Mouse (Mus musculus) limb, embryonic 13.5 days (tissue): Measurements from ENCODE around the gene Phldb3. TPM values are rescaled to one million over a fixed set of nuclear protein-coding genes. Genes with fewer than 3 reads are reported as not detected.
"Not testable (repeated sequence)": the region's sequence is repeated elsewhere in the genome, so short reads cannot be mapped to it uniquely, and the experiment has no call there.

Experiments used
- ATAC-seq: fragments of 200-750 bp; cut with Nextera tagmentation; 2 replicates; pipeline ENCODE4 v1.8.0; 2017; ENCODE audit warnings: low read depth, moderate number of reproducible peaks, moderate TSS enrichment; ENCODE audit not compliant: low FRiP score
- H3K27ac ChIP-seq: fragments of 300-500 bp; sonication (generic); 2 replicates; pipeline ENCODE4 v1.5.1; 2015; ENCODE audit warnings: inconsistent platforms, mild to moderate bottlenecking, moderate library complexity
- H3K27me3 ChIP-seq: fragments of 300-500 bp; sonication (generic); 2 replicates; pipeline ENCODE4 v1.6.1; 2015; ENCODE audit warnings: mild to moderate bottlenecking, inconsistent platforms
- H3K36me3 ChIP-seq: fragments of 300-500 bp; sonication (generic); 2 replicates; pipeline ENCODE4 v1.6.1; 2015; ENCODE audit warnings: inconsistent platforms, mild to moderate bottlenecking, moderate library complexity
- H3K4me1 ChIP-seq: fragments of 300-500 bp; sonication (generic); 2 replicates; pipeline ENCODE4 v1.6.1; 2015; ENCODE audit warnings: inconsistent platforms
- H3K4me2 ChIP-seq: fragments of 300-500 bp; sonication (generic); replicated peaks from 2 replicates; pipeline ENCODE4 v1.6.1; 2015; ENCODE audit warnings: inconsistent platforms, mild to moderate bottlenecking, moderate library complexity
- H3K4me3 ChIP-seq: fragments of 300-500 bp; sonication (generic); 2 replicates; pipeline ENCODE4 v1.5.1; 2015; ENCODE audit warnings: moderate library complexity, mild to moderate bottlenecking, inconsistent platforms
- H3K9ac ChIP-seq: fragments of 300-500 bp; sonication (generic); 2 replicates; pipeline ENCODE4 v1.6.1; 2015; ENCODE audit warnings: mild to moderate bottlenecking, inconsistent platforms
- H3K9me3 ChIP-seq: fragments of 300-500 bp; sonication (generic); 2 replicates; pipeline ENCODE4 v1.6.1; 2016; ENCODE audit warnings: inconsistent platforms
- WGBS: fragments of 180-500 bp; shearing (Covaris S2); methylation state at CpG from one replicate; pipeline ENCODE4 v1.1.7; 2015; 5-methylcytosine and 5-hydroxymethylcytosine counted together
- polyA plus RNA-seq: library from polyadenylated mRNA; unstranded; fragments of >200 nt; fragmentation: Nextera tagmentation; extraction: Ambion mirVana; gene quantifications from 2 replicates; pipeline ENCODE4 v1.2.1, GENCODE M21; 2015

Gene Phldb3
- polyA plus RNA-seq, 1 experiment from 2014 or later: 0.24 TPM

GRCm38 (mm10) chr7:24618374-24618773, 7.8 kb downstream of the Phldb3 start:
- 90% methylated on average over 8 of the region's 8 CpGs for WGBS
- H3K4me1 ChIP-seq, H3K4me2 ChIP-seq, H3K27ac ChIP-seq, H3K36me3 ChIP-seq, H3K4me3 ChIP-seq, ATAC-seq, H3K9me3 ChIP-seq, H3K9ac ChIP-seq: not testable (repeated sequence)
- peaks cover 18% of the 10 kb centered on the region for H3K27me3 ChIP-seq

DNA sequence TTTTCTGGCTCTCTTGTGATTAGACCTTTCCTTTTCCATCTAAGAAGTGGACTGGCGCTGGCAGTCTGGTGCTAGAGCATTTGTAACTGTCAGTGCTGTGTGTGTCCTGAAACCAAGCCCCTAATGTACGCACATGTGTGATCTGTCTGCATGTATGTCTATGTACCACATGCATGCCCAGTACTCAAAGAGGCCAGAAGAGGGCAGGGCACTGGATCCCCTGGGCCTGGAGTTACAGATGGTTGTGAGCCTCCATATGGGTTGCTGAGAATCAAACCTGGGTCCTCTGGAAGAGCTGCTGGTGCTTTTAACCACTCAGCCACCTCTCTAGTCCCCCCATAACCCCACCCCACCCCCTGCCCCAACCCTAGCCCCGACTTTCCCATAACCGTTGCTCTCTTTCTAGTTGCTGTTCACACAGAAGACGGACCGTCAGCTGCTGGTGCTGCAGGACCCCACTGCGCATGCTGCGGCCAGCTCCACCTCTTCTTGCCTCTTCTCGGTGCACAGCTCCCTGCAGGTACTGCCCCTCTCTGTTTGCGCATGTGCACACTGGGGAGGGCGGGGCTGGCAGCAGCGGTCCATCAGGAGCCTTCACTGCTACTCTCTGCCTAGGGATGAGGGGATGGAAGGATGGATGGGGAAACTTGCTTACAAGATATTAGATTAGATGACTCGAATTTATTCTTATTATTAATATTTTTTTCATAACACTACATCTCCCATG, 9.3 kb downstream of the Phldb3 start:
- no peak overlapping the region for H3K4me2 ChIP-seq
- H3K9ac ChIP-seq: no peak overlapping the region
- H3K4me3 ChIP-seq: no peak overlapping the region
- peaks cover 5% of the 10 kb centered on the region; the same call in 1 of the 2 replicates for H3K9me3 ChIP-seq
- WGBS: 55% methylated on average over 13 of the region's 13 CpGs
- H3K4me1 ChIP-seq: no peaks in the 10 kb centered on the region
- H3K27me3 ChIP-seq: peaks cover 7% of the 10 kb centered on the region
- peaks cover 5% of the 10 kb centered on the region; the same call in 1 of the 2 replicates for H3K36me3 ChIP-seq
- ATAC-seq: no peak
- H3K27ac ChIP-seq: no peak overlapping the region

DNA sequence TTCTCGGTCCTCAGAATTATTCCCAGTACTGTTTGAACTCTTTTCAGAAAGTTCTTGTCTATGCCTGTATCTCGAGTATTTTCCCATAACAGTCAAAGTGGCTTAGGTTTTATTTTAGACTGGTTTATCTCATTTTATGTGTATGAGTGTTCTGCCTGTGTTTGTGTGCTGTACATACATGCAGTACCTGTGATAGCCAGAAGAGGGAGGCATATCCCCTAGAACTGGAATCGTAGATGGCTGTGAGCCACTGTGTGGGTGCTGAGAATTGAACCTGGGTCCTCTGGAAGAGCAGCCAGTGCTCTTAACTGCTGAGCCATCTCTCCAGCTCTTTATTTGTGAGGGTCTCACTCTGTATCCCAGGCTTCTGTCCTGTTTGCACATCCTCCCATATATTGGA, 10.6 kb downstream of the Phldb3 start:
- Histone ChIP-seq H3K4me1 (no peaks in the 10 kb centered on the region), H3K4me3 (no peak overlapping the region), H3K27me3 (0 out of 2 replicates have a peak, but pooled peaks cover 3% of the 10 kb centered on the region), H3K36me3 (peaks cover 5% of the 10 kb centered on the region; the same call in 1 of the 2 replicates), H3K9ac (no peak overlapping the region), H3K27ac (no peak overlapping the region), H3K9me3 (peaks cover 5% of the 10 kb centered on the region; the same call in 1 of the 2 replicates), H3K4me2 (no peak overlapping the region)
- no peak for ATAC-seq
- 82% methylated on average over 3 of the region's 3 CpGs for WGBS

DNA sequence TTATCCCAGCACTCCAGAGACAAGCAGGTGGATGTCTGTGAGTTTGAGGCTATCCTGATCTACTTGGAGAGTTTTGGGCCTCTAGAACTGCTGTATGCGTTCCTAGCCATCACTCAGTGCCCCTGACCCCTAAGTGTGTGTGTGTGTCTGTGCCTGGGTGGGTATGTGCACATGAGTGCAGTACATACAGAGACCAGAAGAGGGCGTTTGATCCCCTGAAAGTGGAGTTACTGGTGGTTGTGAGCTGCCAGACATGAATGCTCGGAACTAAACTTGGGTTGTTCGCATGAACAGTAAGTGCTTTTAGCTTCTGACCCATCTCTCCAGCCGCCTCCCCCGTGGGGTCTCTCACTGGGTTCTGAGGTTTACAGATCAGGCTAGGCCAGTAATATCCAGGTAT, 12.4 kb downstream of the Phldb3 start:
- 81% methylated on average over 6 of the region's 6 CpGs for WGBS
- Histone ChIP-seq H3K36me3 (peaks cover 5% of the 10 kb centered on the region; the same call in 1 of the 2 replicates), H3K9me3 (peaks cover 5% of the 10 kb centered on the region; the same call in 1 of the 2 replicates), H3K4me2 (no peak overlapping the region), H3K4me1 (no peaks in the 10 kb centered on the region), H3K27me3 (peaks cover 6% of the 10 kb centered on the region; the same call in 1 of the 2 replicates), H3K4me3 (no peak overlapping the region), H3K27ac (no peak overlapping the region), H3K9ac (no peak overlapping the region)
- ATAC-seq: no peak

- 0 out of 2 replicates have a peak overlapping the region, but pooled peaks have one; percentile 40 for H3K9ac ChIP-seq
- no peaks in the 10 kb centered on the region for H3K36me3 ChIP-seq
- peaks cover 3% of the 10 kb centered on the region; the same call in 1 of the 2 replicates for H3K27me3 ChIP-seq
- H3K27ac ChIP-seq: no peak overlapping the region
- ATAC-seq: peak; percentile 82
- peak overlapping the region; percentile 33 for H3K4me3 ChIP-seq
- WGBS: 8% methylated on average over 32 of the region's 33 CpGs
- H3K9me3 ChIP-seq: no peaks in the 10 kb centered on the region
- no peaks in the 10 kb centered on the region; the same call in 1 of the 2 replicates for H3K4me1 ChIP-seq
- peak overlapping the region; percentile 62 for H3K4me2 ChIP-seq
Measured at GRCm38 (mm10) chr7:24628685-24629610, 18.4 kb downstream of the Phldb3 start.

- Histone ChIP-seq H3K4me2 (peak overlapping the region; percentile 62; the same call in 1 of the 2 replicates), H3K36me3 (no peaks in the 10 kb centered on the region), H3K9ac (no peak overlapping the region), H3K27ac (no peak overlapping the region), H3K4me1 (no peaks in the 10 kb centered on the region; the same call in 1 of the 2 replicates), H3K9me3 (no peaks in the 10 kb centered on the region), H3K27me3 (peaks cover 7% of the 10 kb centered on the region; the same call in 1 of the 2 replicates), H3K4me3 (no peak overlapping the region)
- 72% methylated on average over 4 of the region's 4 CpGs for WGBS
- ATAC-seq: no peak
Measured at GRCm38 (mm10) chr7:24629672-24630071, 19.1 kb downstream of the Phldb3 start.

GRCm38 (mm10) chr7:24630116-24630880, 19.7 kb downstream of the Phldb3 start:
- WGBS: 79% methylated on average over 10 of the region's 10 CpGs
- no peak for ATAC-seq
- Histone ChIP-seq H3K4me1 (no peaks in the 10 kb centered on the region; the same call in 1 of the 2 replicates), H3K4me3 (no peak overlapping the region), H3K27ac (no peak overlapping the region), H3K9ac (no peak overlapping the region), H3K9me3 (no peaks in the 10 kb centered on the region), H3K27me3 (peaks cover 7% of the 10 kb centered on the region), H3K36me3 (no peaks in the 10 kb centered on the region), H3K4me2 (no peak overlapping the region)

DNA sequence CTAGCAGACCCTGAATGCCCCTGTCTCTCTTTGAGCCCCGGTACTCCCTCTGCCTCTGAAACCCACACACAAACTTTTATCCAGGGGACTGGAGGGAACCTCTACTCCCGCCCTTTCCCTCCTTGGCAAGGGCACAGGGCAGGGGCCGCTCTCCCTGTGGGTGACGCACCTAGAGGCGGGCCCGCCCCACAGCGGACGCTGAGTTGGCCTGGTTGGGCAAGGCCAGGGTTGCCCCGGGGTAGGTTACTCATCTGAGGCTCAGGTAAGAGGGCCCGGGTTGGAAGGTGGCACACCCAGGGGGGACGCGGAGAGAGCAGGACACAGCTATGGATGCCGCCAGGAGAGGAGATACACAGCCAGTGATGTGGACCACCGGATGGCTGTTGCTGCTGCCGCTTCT, 25.7 kb downstream of the Phldb3 start, which contains the start of gene Lypd3:
Gene Lypd3, plus strand, starts transcription at position 287 of the 400 bp plus-strand sequence.
- Histone ChIP-seq H3K9ac (no peak within 1 kb of the TSS), H3K9me3 (no peaks in the 10 kb centered on the region), H3K27me3 (peaks cover 64% of the 10 kb centered on the region), H3K4me2 (peak within 1 kb of the TSS; percentile 66), H3K4me1 (peaks cover 20% of the 10 kb centered on the region), H3K4me3 (peak within 1 kb of the TSS; percentile 40), H3K27ac (no peak within 1 kb of the TSS), H3K36me3 (no peaks in the 10 kb centered on the region)
- WGBS: 19% methylated on average over 15 of the region's 15 CpGs
- ATAC-seq: no peak

- H3K4me3 ChIP-seq: peak overlapping the region; percentile 40
- H3K36me3 ChIP-seq: no peaks in the 10 kb centered on the region
- H3K27me3 ChIP-seq: peaks cover 72% of the 10 kb centered on the region
- ATAC-seq: no peak
- peaks cover 20% of the 10 kb centered on the region for H3K4me1 ChIP-seq
- no peak overlapping the region for H3K27ac ChIP-seq
- 3% methylated on average over 18 of the region's 18 CpGs for WGBS
- H3K9ac ChIP-seq: no peak overlapping the region
- H3K4me2 ChIP-seq: peak overlapping the region; percentile 66
- H3K9me3 ChIP-seq: no peaks in the 10 kb centered on the region
Measured at GRCm38 (mm10) chr7:24637046-24637445, 26.5 kb downstream of the Phldb3 start.

GRCm38 (mm10) chr7:24638026-24638856, 27.7 kb downstream of the Phldb3 start:
- no peak overlapping the region for H3K9ac ChIP-seq
- H3K4me3 ChIP-seq: peak overlapping the region; percentile 40
- no peaks in the 10 kb centered on the region for H3K36me3 ChIP-seq
- peaks cover 84% of the 10 kb centered on the region for H3K27me3 ChIP-seq
- ATAC-seq: no peak
- no peaks in the 10 kb centered on the region for H3K9me3 ChIP-seq
- 4% methylated on average over 35 of the region's 35 CpGs for WGBS
- peaks cover 20% of the 10 kb centered on the region for H3K4me1 ChIP-seq
- H3K27ac ChIP-seq: no peak overlapping the region
- H3K4me2 ChIP-seq: peak overlapping the region; percentile 66

GRCm38 (mm10) chr7:24640450-24640849, 29.9 kb downstream of the Phldb3 start:
- no peak for ATAC-seq
- H3K4me2 ChIP-seq: no peak overlapping the region
- peaks cover 79% of the 10 kb centered on the region for H3K27me3 ChIP-seq
- WGBS: 67% methylated on average over 13 of the region's 13 CpGs
- no peak overlapping the region for H3K4me3 ChIP-seq
- no peak overlapping the region for H3K27ac ChIP-seq
- H3K9ac ChIP-seq: no peak overlapping the region
- H3K4me1 ChIP-seq: peaks cover 20% of the 10 kb centered on the region
- no peaks in the 10 kb centered on the region for H3K36me3 ChIP-seq
- H3K9me3 ChIP-seq: no peaks in the 10 kb centered on the region
